Mouse (Mus musculus): ENCODE measurements around the gene Rex1bd.

Rex1bd gene

GRCm38 (mm10) chr8:70506328-70507026 is at the start of gene Rex1bd:
Gene Rex1bd (minus strand): TSS chr8:70506752.
- DNase-seq (ENCODE audit: low spot score in 2 of 2), result peak; percentile 92 to 93

GRCm38 (mm10) chr8:70555079-70555747 is 48.7 kb upstream of the Rex1bd start:
- DNase-seq (ENCODE audit: low spot score in 2 of 2), result no peak

- DNase-seq (ENCODE audit: low spot score in 2 of 2), result no peak
Observed at GRCm38 (mm10) chr8:70553740-70554139, 47.2 kb upstream of the Rex1bd start.

- no peak for DNase-seq (ENCODE audit: low spot score in 2 of 2)
Observed at GRCm38 (mm10) chr8:70552836-70553235, 46.3 kb upstream of the Rex1bd start.

GRCm38 (mm10) chr8:70551558-70552161 is 45.1 kb upstream of the Rex1bd start:
- DNase-seq (ENCODE audit: low spot score in 2 of 2), result no peak

GRCm38 (mm10) chr8:70549412-70550184 is 43.0 kb upstream of the Rex1bd start:
- no peak for DNase-seq (ENCODE audit: low spot score in 2 of 2)

- DNase-seq (ENCODE audit: low spot score in 2 of 2), result no peak
Observed at GRCm38 (mm10) chr8:70547762-70548161, 41.2 kb upstream of the Rex1bd start.

GRCm38 (mm10) chr8:70546412-70546811 is 39.9 kb upstream of the Rex1bd start:
- no peak for DNase-seq (ENCODE audit: low spot score in 2 of 2)

GRCm38 (mm10) chr8:70544200-70544687 is 37.7 kb upstream of the Rex1bd start:
- no peak for DNase-seq (ENCODE audit: low spot score in 2 of 2)

- no peak for DNase-seq (ENCODE audit: low spot score in 2 of 2)
Observed at GRCm38 (mm10) chr8:70541081-70541480, 34.5 kb upstream of the Rex1bd start.

GRCm38 (mm10) chr8:70540507-70541071 is 34.0 kb upstream of the Rex1bd start:
- DNase-seq (ENCODE audit: low spot score in 2 of 2), result no peak

GRCm38 (mm10) chr8:70540013-70540506 is 33.5 kb upstream of the Rex1bd start:
- DNase-seq (ENCODE audit: low spot score in 2 of 2), result no peak

GRCm38 (mm10) chr8:70539077-70539813 is 32.7 kb upstream of the Rex1bd start, which contains the start of gene Ell:
Gene Ell (plus strand): TSS chr8:70539457.
- peak; percentile 99 for DNase-seq (ENCODE audit: low spot score in 2 of 2)

GRCm38 (mm10) chr8:70538633-70539076 is 32.1 kb upstream of the Rex1bd start:
- DNase-seq (ENCODE audit: low spot score in 2 of 2), result peak; percentile 99

- no peak for DNase-seq (ENCODE audit: low spot score in 2 of 2)
Observed at GRCm38 (mm10) chr8:70538024-70538579, 31.6 kb upstream of the Rex1bd start.

GRCm38 (mm10) chr8:70535701-70536100 is 29.1 kb upstream of the Rex1bd start:
- DNase-seq (ENCODE audit: low spot score in 2 of 2), result no peak

- no peak for DNase-seq (ENCODE audit: low spot score in 2 of 2)
Observed at GRCm38 (mm10) chr8:70535221-70535620, 28.7 kb upstream of the Rex1bd start.

GRCm38 (mm10) chr8:70534281-70534680 is 27.7 kb upstream of the Rex1bd start:
- no peak for DNase-seq (ENCODE audit: low spot score in 2 of 2)

- DNase-seq (ENCODE audit: low spot score in 2 of 2), result no peak
Observed at GRCm38 (mm10) chr8:70530314-70530713, 23.8 kb upstream of the Rex1bd start.

- no peak for DNase-seq (ENCODE audit: low spot score in 2 of 2)
Observed at GRCm38 (mm10) chr8:70529741-70530161, 23.2 kb upstream of the Rex1bd start.
